ENCODE assay signal across 12 mouse cellular contexts in the genomic region with DNA sequence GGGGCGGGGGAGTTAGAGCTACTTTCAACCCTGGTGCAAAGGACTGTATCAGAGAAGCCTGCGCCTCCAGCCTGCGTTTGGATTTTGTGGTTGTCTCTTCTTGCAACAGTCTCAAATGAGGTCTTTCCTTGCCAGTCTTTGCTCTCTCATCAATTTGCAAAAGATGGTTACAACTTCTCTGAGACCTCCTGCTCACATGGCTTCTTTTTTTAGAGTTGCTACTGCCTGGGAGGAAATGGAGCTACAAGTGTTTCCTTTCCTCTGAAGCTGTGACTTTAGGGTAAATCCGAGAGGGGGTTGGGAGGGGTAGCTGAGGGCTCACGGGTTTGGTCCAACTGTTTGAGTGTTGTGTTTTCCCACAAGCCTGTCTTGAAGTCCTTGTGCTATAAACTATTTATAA. TPM values are rescaled to one million over a fixed set of nuclear protein-coding genes. Genes with fewer than 3 reads are reported as not detected.
DNase-seq lines count a peak whose midpoint lies in the region; ATAC-seq and TF ChIP-seq lines count a peak whose summit lies in the region.
"Had no signal": no experiment of that assay in that cellular context is flagged by ENCODE, and none has a peak within 500 bp of the region (broad histone marks: within the 10 kb centered on the region; RNA-seq: fewer than 3 reads in every experiment).

No protein-coding gene starts in this region.

- no peaks in the 10 kb centered on the region for H3K27me3 ChIP-seq in lung, embryonic 14.5 days (ENCODE audit: insufficient read depth, low read length)
- H3K27me3 ChIP-seq: forebrain, embryonic 12.5 days; limb, embryonic 13.5 days; midbrain, embryonic 12.5 days had no signal

- peak; percentile 31 for DNase-seq in lung, embryonic 14.5 days
- DNase-seq in lung, postnatal 14 days, result no peak
- DNase-seq in lung, postnatal 10 days, result peak; percentile 51
- peak; percentile 81 for DNase-seq in thymus, postnatal 14 days
- DNase-seq in left cerebral cortex, adult 2 months (ENCODE audit: extremely low spot score in 1 of 2, low spot score in 2 of 2), result no peak
- no peak for DNase-seq in left cerebral cortex, adult 8-10 months (ENCODE audit: low spot score in 2 of 2)
- DNase-seq: heart, adult 2 months had no signal

- H3K4me1 ChIP-seq in lung, embryonic 14.5 days (ENCODE audit: insufficient read depth), result no peaks in the 10 kb centered on the region
- H3K4me1 ChIP-seq in bone marrow macrophage, adult 2 months (ENCODE audit: control insufficient read depth, insufficient read depth, low read length), result peaks cover 31% of the 10 kb centered on the region
- H3K4me1 ChIP-seq: forebrain, embryonic 12.5 days; midbrain, embryonic 12.5 days had no signal

- H3K36me3 ChIP-seq in lung, embryonic 14.5 days (ENCODE audit: insufficient read depth), result no peaks in the 10 kb centered on the region
- H3K36me3 ChIP-seq: forebrain, embryonic 12.5 days; limb, embryonic 13.5 days; midbrain, embryonic 12.5 days had no signal

- no peak overlapping the region for H3K4me2 ChIP-seq in lung, embryonic 14.5 days
- H3K4me2 ChIP-seq: forebrain, embryonic 12.5 days; limb, embryonic 13.5 days; midbrain, embryonic 12.5 days had no signal

- no peaks in the 10 kb centered on the region for H3K9me3 ChIP-seq in lung, embryonic 14.5 days (ENCODE audit: low read depth, low read length)
- H3K9me3 ChIP-seq: forebrain, embryonic 12.5 days; limb, embryonic 13.5 days; midbrain, embryonic 12.5 days had no signal

- H3K9ac ChIP-seq in lung, embryonic 14.5 days, result no peak overlapping the region
- H3K9ac ChIP-seq: forebrain, embryonic 12.5 days; limb, embryonic 13.5 days; midbrain, embryonic 12.5 days had no signal

- H3K27ac ChIP-seq in lung, embryonic 14.5 days (ENCODE audit: low read depth), result no peak overlapping the region
- H3K27ac ChIP-seq in bone marrow macrophage, adult 2 months (ENCODE audit: insufficient read depth, low read depth, low read length), result peak overlapping the region; percentile 93
- no peak overlapping the region for H3K27ac ChIP-seq in left cerebral cortex, adult 2 months
- H3K27ac ChIP-seq: forebrain, embryonic 12.5 days; heart, adult 2 months; limb, embryonic 13.5 days; midbrain, embryonic 12.5 days had no signal

- intact Hi-C loops in left cerebral cortex, adult 2 months (cut with DNase I), result no loop called here

- 47% methylated on average over 5 of the region's 5 CpGs for WGBS in lung, embryonic 14.5 days

- no peak for ATAC-seq in lung, embryonic 14.5 days (ENCODE audit: insufficient read depth)
- ATAC-seq: intestine, postnatal 0 days had no signal

- no peak overlapping the region for H3K4me3 ChIP-seq in lung, embryonic 14.5 days (ENCODE audit: low read depth, low read length)
- no peak overlapping the region for H3K4me3 ChIP-seq in bone marrow macrophage, adult 2 months (ENCODE audit: insufficient read depth, low read length)
- H3K4me3 ChIP-seq in left cerebral cortex, adult 2 months, result no peak overlapping the region
- H3K4me3 ChIP-seq: forebrain, embryonic 12.5 days; heart, adult 2 months; limb, embryonic 13.5 days; midbrain, embryonic 12.5 days had no signal

- TF ChIP-seq CTCF in lung, embryonic 14.5 days (IDR thresholded peaks at IDR 0.05; ENCODE audit: low read depth), result no peak
- no peak for TF ChIP-seq CTCF in bone marrow macrophage, adult 2 months (IDR thresholded peaks at IDR 0.05; ENCODE audit: low read depth, low read length)
- no peak for TF ChIP-seq CTCF in left cerebral cortex, adult 2 months (IDR thresholded peaks at IDR 0.05)

- no peak for TF ChIP-seq POLR2A in bone marrow macrophage, adult 2 months (IDR thresholded peaks at IDR 0.05; ENCODE audit: borderline replicate concordance, low read depth, low read length)

RNA-seq across cellular contexts. Expression of a gene that starts 30.6 kb away (rescaled TPM):
- polyA plus RNA-seq in lung, embryonic 14.5 days (2014; fragmentation: Nextera tagmentation; extraction: Ambion mirVana), result 41.0 and 41.3 TPM in 2 replicates
- polyA plus RNA-seq in bone marrow macrophage, adult 2 months (2012; ENCODE audit: insufficient read depth, insufficient read length, missing spikeins), result 65.3 and 67.2 TPM in 2 replicates
- 10 to 100 TPM; 73.3 to 80.1 TPM for total RNA-seq in left cerebral cortex, adult 2 months (2021)
- 10 to 100 TPM; 86.9 to 95.9 (median 91.0) TPM for total RNA-seq in left cerebral cortex, adult 8-10 months (2022)

Comparison
In these comparisons a context has a peak if more than half of its experiments do, and no peak if none do; other contexts are left out.
1. DNase-seq: peak in lung, embryonic 14.5 days (single experiment), lung, postnatal 10 days (single experiment) and thymus, postnatal 14 days (single experiment); none in lung, postnatal 14 days (single experiment), left cerebral cortex, adult 2 months (0 of 2) and left cerebral cortex, adult 8-10 months (0 of 2).